Mouse (Mus musculus): ENCODE measurements at regions not wholly inside any gene's neighbourhood (a gene's known extent, or its start where the extent isn't known, plus 50 kb on each side); places are given as distances from the start of the nearest gene placed in this dataset.

GRCm38 (mm10) chr15:62292876-62293275, 1370.1 kb upstream of the A1bg start:
- TF ChIP-seq POLR2A (IDR thresholded peaks at IDR 0.05; ENCODE audit: insufficient read depth, low read depth, low read length), result no peak
- no peak for TF ChIP-seq EP300 (IDR thresholded peaks at IDR 0.05; ENCODE audit: insufficient read depth, low read depth, low read length)

Measured in heart, adult 2 months (tissue).